Mouse (Mus musculus): Measurements from ENCODE around the gene Igf1r. TPM values are rescaled to one million over a fixed set of nuclear protein-coding genes. Genes with fewer than 3 reads are reported as not detected.

Igf1r gene
- polyA plus RNA-seq, 1 experiment from 2014 or later, result 47.2 TPM

- H3K9me3 ChIP-seq, result no peaks in the 10 kb centered on the region
- no peak overlapping the region for H3K4me3 ChIP-seq (replicated peaks)
- WGBS, result 51% methylated on average over 2 of the region's 2 CpGs
- H3K9ac ChIP-seq (replicated peaks), result no peak overlapping the region
- H3K27ac ChIP-seq, result 0 out of 2 replicates have a peak overlapping the region, but pooled peaks have one; percentile 35
- no peaks in the 10 kb centered on the region for H3K27me3 ChIP-seq
- peaks cover 5% of the 10 kb centered on the region; the same call in 1 of the 2 replicates for H3K36me3 ChIP-seq
- no peak overlapping the region for H3K4me2 ChIP-seq
- ATAC-seq (ENCODE audit: insufficient number of reproducible peaks, insufficient read depth, low FRiP score, low TSS enrichment, low read depth), result no peak
- H3K4me1 ChIP-seq (replicated peaks), result peaks cover 41% of the 10 kb centered on the region
These were observed 186.8 kb downstream of the Igf1r start for GRCm38 (mm10) chr7:68139384-68139783.

GRCm38 (mm10) chr7:68140041-68140807 lies 187.6 kb downstream of the Igf1r start:
- WGBS, result 83% methylated on average over 11 of the region's 11 CpGs
- Histone ChIP-seq H3K4me1 (replicated peaks) (peaks cover 44% of the 10 kb centered on the region), H3K27ac (no peak overlapping the region), H3K27me3 (no peaks in the 10 kb centered on the region), H3K9ac (replicated peaks) (no peak overlapping the region), H3K36me3 (peaks cover 5% of the 10 kb centered on the region; the same call in 1 of the 2 replicates), H3K9me3 (no peaks in the 10 kb centered on the region), H3K4me3 (replicated peaks) (no peak overlapping the region), H3K4me2 (no peak overlapping the region)
- no peak for ATAC-seq (ENCODE audit: insufficient number of reproducible peaks, insufficient read depth, low FRiP score, low TSS enrichment, low read depth)

- 77% methylated on average over 6 of the region's 6 CpGs for WGBS
- Histone ChIP-seq H3K4me3 (replicated peaks) (no peak overlapping the region), H3K4me1 (replicated peaks) (peaks cover 72% of the 10 kb centered on the region), H3K27me3 (no peaks in the 10 kb centered on the region), H3K36me3 (no peaks in the 10 kb centered on the region), H3K27ac (no peak overlapping the region), H3K9ac (replicated peaks) (no peak overlapping the region), H3K9me3 (no peaks in the 10 kb centered on the region), H3K4me2 (no peak overlapping the region)
- no peak for ATAC-seq (ENCODE audit: insufficient number of reproducible peaks, insufficient read depth, low FRiP score, low TSS enrichment, low read depth)
These were observed 191.6 kb downstream of the Igf1r start for GRCm38 (mm10) chr7:68144266-68144665.

- 61% methylated on average over 20 of the region's 20 CpGs for WGBS
- H3K27ac ChIP-seq, result peak overlapping the region; percentile 13; the same call in 1 of the 2 replicates
- peaks cover 91% of the 10 kb centered on the region for H3K4me1 ChIP-seq (replicated peaks)
These were observed 195.8 kb downstream of the Igf1r start for GRCm38 (mm10) chr7:68148297-68149048.

GRCm38 (mm10) chr7:68151892-68152291 lies 199.3 kb downstream of the Igf1r start:
- 41% methylated on average over 5 of the region's 5 CpGs for WGBS
- no peak overlapping the region for H3K9ac ChIP-seq (replicated peaks)
- H3K27me3 ChIP-seq, result no peaks in the 10 kb centered on the region
- no peaks in the 10 kb centered on the region for H3K36me3 ChIP-seq
- H3K27ac ChIP-seq, result peak overlapping the region; percentile 35; the same call in 1 of the 2 replicates
- H3K4me3 ChIP-seq (replicated peaks), result no peak overlapping the region
- ATAC-seq (ENCODE audit: insufficient number of reproducible peaks, insufficient read depth, low FRiP score, low TSS enrichment, low read depth), result no peak
- H3K4me2 ChIP-seq, result no peak overlapping the region
- H3K9me3 ChIP-seq, result no peaks in the 10 kb centered on the region
- peaks cover 81% of the 10 kb centered on the region for H3K4me1 ChIP-seq (replicated peaks)

More at GRCm38 (mm10) chr7:68148297-68149048, 195.8 kb downstream of the Igf1r start:
- Histone ChIP-seq H3K27me3 (no peaks in the 10 kb centered on the region), H3K36me3 (no peaks in the 10 kb centered on the region), H3K9me3 (no peaks in the 10 kb centered on the region), H3K4me3 (replicated peaks) (no peak overlapping the region), H3K9ac (replicated peaks) (no peak overlapping the region), H3K4me2 (no peak overlapping the region)
- ATAC-seq (ENCODE audit: insufficient number of reproducible peaks, insufficient read depth, low FRiP score, low TSS enrichment, low read depth), result no peak

GRCm38 (mm10) chr7:68152458-68152857 lies 199.8 kb downstream of the Igf1r start:
- no peak overlapping the region for H3K4me2 ChIP-seq
- no peaks in the 10 kb centered on the region for H3K27me3 ChIP-seq
- peak overlapping the region; percentile 31; the same call in 1 of the 2 replicates for H3K27ac ChIP-seq
- no peaks in the 10 kb centered on the region for H3K9me3 ChIP-seq
- no peak overlapping the region for H3K4me3 ChIP-seq (replicated peaks)
- ATAC-seq (ENCODE audit: insufficient number of reproducible peaks, insufficient read depth, low FRiP score, low TSS enrichment, low read depth), result no peak
- no peak overlapping the region for H3K9ac ChIP-seq (replicated peaks)
- WGBS, result 85% methylated on average over 8 of the region's 8 CpGs
- H3K4me1 ChIP-seq (replicated peaks), result peaks cover 84% of the 10 kb centered on the region
- no peaks in the 10 kb centered on the region for H3K36me3 ChIP-seq

- ATAC-seq (ENCODE audit: insufficient number of reproducible peaks, insufficient read depth, low FRiP score, low TSS enrichment, low read depth), result no peak
- Histone ChIP-seq H3K9ac (replicated peaks) (no peak overlapping the region), H3K27me3 (no peaks in the 10 kb centered on the region), H3K4me3 (replicated peaks) (no peak overlapping the region), H3K36me3 (no peaks in the 10 kb centered on the region), H3K4me1 (replicated peaks) (peaks cover 75% of the 10 kb centered on the region), H3K9me3 (no peaks in the 10 kb centered on the region), H3K4me2 (no peak overlapping the region), H3K27ac (peak overlapping the region; percentile 30; the same call in 1 of the 2 replicates)
- 80% methylated on average over 8 of the region's 8 CpGs for WGBS
These were observed 200.6 kb downstream of the Igf1r start for GRCm38 (mm10) chr7:68153269-68153668.

GRCm38 (mm10) chr7:68154588-68154987 lies 202.0 kb downstream of the Igf1r start:
- no peak overlapping the region for H3K9ac ChIP-seq (replicated peaks)
- H3K36me3 ChIP-seq, result no peaks in the 10 kb centered on the region
- no peak overlapping the region for H3K4me3 ChIP-seq (replicated peaks)
- ATAC-seq (ENCODE audit: insufficient number of reproducible peaks, insufficient read depth, low FRiP score, low TSS enrichment, low read depth), result no peak
- H3K4me1 ChIP-seq (replicated peaks), result peaks cover 69% of the 10 kb centered on the region
- H3K9me3 ChIP-seq, result no peaks in the 10 kb centered on the region
- no peaks in the 10 kb centered on the region for H3K27me3 ChIP-seq
- 72% methylated on average over 7 of the region's 7 CpGs for WGBS
- H3K27ac ChIP-seq, result no peak overlapping the region
- no peak overlapping the region for H3K4me2 ChIP-seq

GRCm38 (mm10) chr7:68160094-68160791 lies 207.6 kb downstream of the Igf1r start:
- peaks cover 7% of the 10 kb centered on the region for H3K36me3 ChIP-seq
- 0 out of 2 replicates have a peak overlapping the region, but pooled peaks have one; percentile 18 for H3K9ac ChIP-seq (replicated peaks)
- 0 out of 2 replicates have a peak overlapping the region, but pooled peaks have one; percentile 41 for H3K27ac ChIP-seq
- no peak overlapping the region for H3K4me3 ChIP-seq (replicated peaks)
- WGBS, result 27% methylated on average over 13 of the region's 13 CpGs
- H3K4me2 ChIP-seq, result no peak overlapping the region
- H3K4me1 ChIP-seq (replicated peaks), result peaks cover 45% of the 10 kb centered on the region
- no peaks in the 10 kb centered on the region for H3K27me3 ChIP-seq
- no peak for ATAC-seq (ENCODE audit: insufficient number of reproducible peaks, insufficient read depth, low FRiP score, low TSS enrichment, low read depth)
- no peaks in the 10 kb centered on the region for H3K9me3 ChIP-seq

GRCm38 (mm10) chr7:68164074-68164473 lies 211.4 kb downstream of the Igf1r start:
- H3K27ac ChIP-seq, result no peak overlapping the region
- H3K4me1 ChIP-seq (replicated peaks), result peaks cover 35% of the 10 kb centered on the region
- ATAC-seq (ENCODE audit: insufficient number of reproducible peaks, insufficient read depth, low FRiP score, low TSS enrichment, low read depth), result no peak
- H3K27me3 ChIP-seq, result no peaks in the 10 kb centered on the region
- no peak overlapping the region for H3K4me2 ChIP-seq
- H3K36me3 ChIP-seq, result peaks cover 33% of the 10 kb centered on the region
- WGBS, result 50% methylated on average over 3 of the region's 3 CpGs
- no peak overlapping the region for H3K9ac ChIP-seq (replicated peaks)
- no peak overlapping the region for H3K4me3 ChIP-seq (replicated peaks)
- H3K9me3 ChIP-seq, result no peaks in the 10 kb centered on the region

- 79% methylated on average over 7 of the region's 7 CpGs for WGBS
- Histone ChIP-seq H3K36me3 (peaks cover 85% of the 10 kb centered on the region), H3K4me3 (replicated peaks) (no peak overlapping the region), H3K4me1 (replicated peaks) (0 out of 2 replicates have a peak, but pooled peaks cover 2% of the 10 kb centered on the region), H3K27ac (no peak overlapping the region), H3K9ac (replicated peaks) (no peak overlapping the region), H3K9me3 (0 out of 2 replicates have a peak, but pooled peaks cover 3% of the 10 kb centered on the region), H3K4me2 (no peak overlapping the region), H3K27me3 (no peaks in the 10 kb centered on the region)
- no peak for ATAC-seq (ENCODE audit: insufficient number of reproducible peaks, insufficient read depth, low FRiP score, low TSS enrichment, low read depth)
These were observed 220.1 kb downstream of the Igf1r start for GRCm38 (mm10) chr7:68172776-68173175.
